Mouse (Mus musculus): Measurements from ENCODE around the gene Stk11.

Gene Stk11

GRCm38 (mm10) chr10:80144864-80145838 lies 29.5 kb downstream of the Stk11 start:
- peak; percentile 67 for DNase-seq (ENCODE audit: low read depth)

- no peak for DNase-seq (ENCODE audit: low read depth)
These were observed 30.3 kb downstream of the Stk11 start for GRCm38 (mm10) chr10:80145896-80146295.

DNA sequence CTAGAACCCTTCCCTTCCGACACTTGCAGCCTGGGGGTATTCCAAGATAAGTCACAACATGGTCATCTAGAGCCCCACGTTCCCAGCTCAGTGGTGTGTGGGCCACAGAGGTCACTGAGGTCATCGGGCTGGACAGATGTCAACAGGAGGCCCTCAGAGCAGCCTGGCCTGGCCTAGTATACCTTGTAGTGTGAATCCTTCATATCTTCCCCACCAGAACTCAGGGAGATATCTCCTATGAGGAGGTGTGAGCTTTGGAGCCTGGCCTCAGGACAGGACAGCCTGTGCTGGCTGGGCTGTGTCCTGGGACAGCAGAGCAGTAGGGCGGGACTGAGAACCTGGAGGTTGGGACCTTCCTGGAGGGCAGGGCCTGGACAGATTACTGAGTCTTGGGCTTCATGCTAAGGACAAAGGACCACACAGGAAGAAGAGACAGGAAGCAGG lies 31.0 kb downstream of the Stk11 start:
- no peak for DNase-seq (ENCODE audit: low read depth)

DNA sequence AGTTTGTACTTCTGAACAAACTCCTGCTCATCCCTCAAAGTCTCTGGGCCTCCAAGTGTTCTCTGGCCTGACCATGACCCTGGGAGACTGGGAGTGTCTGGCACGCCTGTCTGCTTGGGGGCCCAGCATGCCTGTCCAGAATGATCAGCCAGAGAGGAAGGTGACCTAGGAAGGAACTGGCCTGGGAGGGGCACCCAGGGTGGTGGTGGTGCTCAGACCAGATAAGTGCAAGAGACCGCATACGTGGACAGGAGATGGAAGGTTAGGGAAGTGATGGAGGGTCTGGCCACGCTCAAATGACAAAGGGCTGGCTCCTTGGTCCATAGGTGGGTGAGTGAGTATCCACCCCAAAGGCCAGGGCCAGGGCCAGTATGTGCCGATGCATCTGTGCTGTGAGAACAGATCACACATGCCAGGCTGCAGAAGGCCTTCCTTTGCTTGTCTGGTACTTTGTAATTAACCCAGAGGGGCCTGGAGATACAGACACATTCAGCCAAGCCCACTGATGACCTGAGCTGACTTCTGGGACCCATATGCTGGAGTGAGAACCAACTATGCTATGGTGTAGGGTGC lies 31.6 kb downstream of the Stk11 start:
- no peak for DNase-seq (ENCODE audit: low read depth)

GRCm38 (mm10) chr10:80147719-80148601 lies 32.4 kb downstream of the Stk11 start, which contains the start of gene Midn:
Gene Midn, plus strand, starts transcription at chr10:80148272.
- peak; percentile 88 for DNase-seq (ENCODE audit: low read depth)

DNA sequence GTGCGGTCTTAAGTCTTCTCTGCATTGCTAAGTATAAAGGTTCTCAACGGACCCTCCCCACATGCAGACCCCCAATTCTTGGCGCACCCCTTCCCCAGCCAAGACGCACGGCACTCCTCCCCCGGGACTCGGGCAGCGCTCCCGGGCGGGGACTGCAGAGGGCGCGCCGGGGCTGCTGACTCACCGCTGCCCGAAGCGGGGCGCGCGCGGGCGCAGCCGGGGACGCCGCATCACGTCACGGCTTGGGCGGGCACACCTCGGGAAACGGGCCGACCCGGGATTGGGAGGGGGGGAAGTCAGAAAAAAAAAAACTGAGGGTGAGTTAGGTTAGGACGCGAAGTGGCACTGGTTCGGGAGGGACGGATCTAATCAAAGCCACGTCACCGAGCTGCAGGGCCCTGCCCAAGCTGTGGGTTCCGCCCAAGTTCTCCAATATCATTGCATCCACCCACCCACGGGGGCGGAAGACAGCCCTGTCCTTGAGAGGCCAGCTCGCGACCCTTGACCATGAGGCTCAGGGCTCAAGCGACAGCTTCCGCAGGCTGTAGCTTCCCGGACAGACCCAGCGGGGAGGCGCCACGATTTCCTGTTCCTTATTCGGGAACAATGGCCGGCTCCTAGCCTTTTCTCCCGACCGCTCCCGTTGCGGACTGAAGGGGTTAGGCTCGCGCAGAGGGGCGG lies 33.1 kb downstream of the Stk11 start:
- peak; percentile 97 for DNase-seq (ENCODE audit: low read depth)

DNA sequence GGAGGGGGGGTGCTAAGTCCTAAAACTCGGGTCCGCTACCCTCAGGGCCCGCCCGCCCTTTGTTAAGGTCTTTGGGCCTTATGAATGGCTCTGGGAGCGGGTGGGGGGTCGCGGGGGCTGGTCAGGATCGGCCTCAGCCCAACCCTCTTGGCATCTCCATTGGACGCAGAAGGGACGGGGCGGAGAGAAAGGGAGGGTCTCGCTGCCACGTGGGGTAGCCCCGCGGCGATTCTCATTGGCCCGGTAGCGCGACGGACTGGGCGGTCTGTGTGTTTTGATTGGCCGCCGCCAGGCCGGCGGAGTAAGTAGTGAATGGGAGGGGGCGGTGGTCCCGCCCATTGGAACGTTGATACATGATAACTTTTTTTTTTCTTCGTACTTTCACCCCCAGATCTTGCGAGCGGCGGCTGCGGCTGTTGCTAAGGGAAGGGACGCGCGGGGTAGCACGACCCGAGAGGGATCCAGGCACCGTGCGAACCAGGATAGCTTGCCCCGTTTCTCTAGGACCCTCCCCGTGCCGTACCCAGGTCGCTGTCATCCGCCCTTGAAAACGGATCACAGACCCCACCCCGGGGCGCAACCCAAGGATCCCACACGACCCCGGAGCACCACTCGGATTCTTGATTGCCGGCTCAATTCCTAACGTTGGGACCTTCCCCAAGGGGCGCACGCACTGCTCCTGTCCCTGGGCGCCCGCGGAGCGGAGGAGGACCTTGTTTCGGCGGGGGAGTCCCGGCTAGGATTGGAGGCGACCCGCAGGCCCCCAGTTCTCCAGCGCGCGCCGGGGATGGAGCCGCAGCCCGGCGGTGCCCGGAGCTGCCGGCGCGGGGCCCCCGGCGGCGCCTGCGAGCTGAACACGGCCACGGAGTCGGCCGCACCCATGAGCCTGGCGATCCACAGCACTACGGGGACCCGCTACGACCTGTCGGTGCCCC lies 34.0 kb downstream of the Stk11 start:
- peak; percentile 99 for DNase-seq (ENCODE audit: low read depth)

GRCm38 (mm10) chr10:80150226-80151210 lies 34.9 kb downstream of the Stk11 start:
- DNase-seq (ENCODE audit: low read depth), result peak; percentile 53

DNA sequence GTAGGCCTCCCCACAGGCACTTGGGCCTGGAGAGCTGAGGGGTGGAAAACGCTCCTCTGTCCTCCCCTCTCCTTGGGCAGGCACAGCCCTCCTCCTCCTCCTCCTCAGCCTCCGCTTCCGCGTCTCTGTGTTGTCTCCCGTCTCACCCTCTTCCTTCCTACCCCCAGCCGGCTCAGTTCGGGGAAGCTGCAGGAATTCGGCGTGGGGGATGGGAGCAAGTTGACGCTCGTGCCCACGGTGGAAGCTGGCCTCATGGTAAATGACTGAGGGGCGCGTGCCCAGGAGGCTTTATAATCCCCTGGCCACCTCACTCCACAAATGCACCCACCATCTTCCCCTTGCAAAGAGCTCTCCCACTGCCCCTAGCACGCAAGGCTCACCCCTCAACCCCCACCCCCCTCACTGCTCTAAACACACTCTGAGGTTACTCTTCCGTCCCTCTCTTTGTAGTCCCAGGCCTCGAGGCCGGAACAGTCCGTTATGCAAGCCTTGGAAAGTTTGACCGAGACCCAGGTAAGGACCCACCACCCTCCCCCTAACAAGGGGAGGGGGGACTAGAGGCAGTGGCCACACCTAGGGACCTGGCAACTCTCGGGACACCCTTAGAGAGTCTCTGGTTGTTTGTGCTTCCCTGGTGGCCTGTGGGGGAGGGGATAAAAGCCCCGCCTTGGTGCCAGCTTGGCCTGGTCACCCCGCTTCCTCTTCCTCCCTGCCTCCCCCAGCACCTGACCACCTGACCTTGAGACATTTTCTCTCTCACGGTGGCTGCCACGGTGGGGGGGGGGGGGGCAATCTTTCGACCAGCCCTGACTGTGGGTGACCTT lies 35.8 kb downstream of the Stk11 start:
- DNase-seq (ENCODE audit: low read depth), result peak; percentile 87

DNA sequence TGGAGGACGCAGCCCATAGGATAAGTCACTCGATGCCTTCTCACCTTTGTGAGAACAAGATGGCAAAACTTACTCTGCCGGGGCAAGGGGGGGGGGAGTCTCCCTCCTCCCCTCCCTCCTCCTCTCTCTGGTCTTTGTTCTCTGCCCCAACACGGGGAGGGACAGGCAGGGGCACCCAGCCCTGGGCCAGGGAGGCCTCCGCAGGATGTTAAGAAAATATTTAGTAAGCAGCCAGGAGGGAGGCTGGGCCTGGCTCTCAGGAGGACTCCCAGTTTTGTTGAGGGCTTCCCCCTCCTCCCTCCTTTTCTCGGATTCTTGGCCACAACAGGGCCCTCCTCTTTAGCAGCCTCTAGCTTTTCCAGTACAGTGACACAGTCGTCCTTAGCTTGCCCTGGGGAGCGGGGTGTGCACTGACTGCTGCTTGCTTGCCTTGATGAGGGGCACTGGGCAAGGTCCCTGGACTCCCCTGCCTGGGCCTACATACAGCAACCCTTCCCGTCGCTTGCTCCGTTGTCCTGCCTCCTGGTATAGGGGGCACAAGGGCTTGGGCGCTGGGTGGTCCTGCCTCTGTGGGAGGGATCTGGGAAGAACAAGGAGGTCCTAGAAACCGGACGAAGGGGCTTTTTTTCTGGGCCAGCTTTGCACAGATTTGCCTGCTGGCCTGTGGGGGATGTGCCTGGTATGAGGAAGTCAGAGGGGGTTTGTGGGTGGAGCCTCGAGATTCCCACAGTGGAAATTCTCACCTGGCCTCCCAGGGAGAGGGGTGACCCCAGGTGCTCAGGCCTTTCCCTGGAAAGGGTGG lies 36.7 kb downstream of the Stk11 start:
- DNase-seq (ENCODE audit: low read depth), result no peak

- peak; percentile 73 for DNase-seq (ENCODE audit: low read depth)
These were observed 37.3 kb downstream of the Stk11 start for GRCm38 (mm10) chr10:80152873-80153260.

- DNase-seq (ENCODE audit: low read depth), result no peak
These were observed 38.1 kb downstream of the Stk11 start for GRCm38 (mm10) chr10:80153713-80154112.

- DNase-seq (ENCODE audit: low read depth), result no peak
These were observed 38.8 kb downstream of the Stk11 start for GRCm38 (mm10) chr10:80154384-80154783.

DNA sequence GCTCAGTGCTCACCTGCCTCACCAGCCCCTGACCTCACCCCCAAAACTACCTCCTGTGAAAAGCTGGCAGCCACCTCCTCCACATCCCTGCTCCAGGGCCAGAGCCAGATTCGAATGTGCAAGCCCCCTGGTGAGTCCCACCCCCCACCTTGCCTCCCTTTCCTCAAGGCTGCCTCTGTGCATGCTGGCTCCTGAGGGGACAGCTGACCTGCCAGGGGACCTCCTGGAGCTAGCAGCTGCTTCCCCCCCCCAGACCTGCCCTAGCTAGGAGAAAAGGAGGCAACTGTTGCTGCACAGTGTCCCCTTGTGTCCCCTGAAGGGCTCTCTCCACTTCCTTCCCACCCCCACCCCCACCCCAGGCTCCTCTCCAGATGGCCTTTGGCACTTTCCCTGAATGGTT lies 39.7 kb downstream of the Stk11 start:
- no peak for DNase-seq (ENCODE audit: low read depth)

GRCm38 (mm10) chr10:80156002-80156751 lies 40.6 kb downstream of the Stk11 start:
- DNase-seq (ENCODE audit: low read depth), result peak; percentile 57

DNA sequence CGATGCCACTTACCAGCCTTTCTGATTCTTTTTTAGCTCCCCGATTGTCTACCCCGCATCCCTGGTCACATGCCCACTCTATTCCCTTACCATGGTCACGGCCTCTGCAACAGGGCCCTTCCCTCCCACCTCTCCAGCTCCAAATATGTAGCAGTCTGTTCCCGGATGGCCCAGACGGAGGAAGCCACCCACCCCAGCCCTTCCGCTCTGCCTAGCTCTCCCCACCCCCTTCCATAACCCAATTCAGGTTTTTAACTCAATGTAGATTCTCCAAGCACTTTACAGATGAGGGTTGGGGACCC lies 41.1 kb downstream of the Stk11 start:
- no peak for DNase-seq (ENCODE audit: low read depth)
